Mouse (Mus musculus): ENCODE results near the gene Klf15. TPM values are rescaled to one million over a fixed set of nuclear protein-coding genes. Genes with fewer than 3 reads are reported as not detected.

Gene Klf15
- total and polyA plus RNA-seq, 2 experiments from 2014 or later = 20.6 to 35.1 TPM

GRCm38 (mm10) chr6:90431487-90431886, 30.9 kb upstream of the Klf15 start:
- H3K4me2 ChIP-seq (ENCODE audit: low read depth, low read length, poor library complexity, severe bottlenecking) = no peak overlapping the region
- H3K9me3 ChIP-seq (ENCODE audit: low read length) = no peaks in the 10 kb centered on the region
- H3K36me3 ChIP-seq (ENCODE audit: insufficient read depth, low read length) = no peaks in the 10 kb centered on the region
- no peak for ATAC-seq (ENCODE audit: low FRiP score)
- H3K27ac ChIP-seq (ENCODE audit: low read depth, low read length) = no peak overlapping the region
- TF ChIP-seq CTCF (IDR thresholded peaks at IDR 0.05) = no peak
- H3K4me1 ChIP-seq (ENCODE audit: insufficient read depth, low read length) = peaks cover 8% of the 10 kb centered on the region; the same call in 1 of the 2 replicates
- peak; percentile 42 for DNase-seq (ENCODE audit: low spot score)
- H3K27me3 ChIP-seq (ENCODE audit: insufficient read depth, low read length) = no peaks in the 10 kb centered on the region
- H3K9ac ChIP-seq (replicated peaks; ENCODE audit: low read length, poor library complexity, severe bottlenecking) = no peak overlapping the region
- 48% methylated on average over 2 of the region's 2 CpGs for WGBS
- no peak overlapping the region for H3K4me3 ChIP-seq (ENCODE audit: low read depth, low read length)

DNA sequence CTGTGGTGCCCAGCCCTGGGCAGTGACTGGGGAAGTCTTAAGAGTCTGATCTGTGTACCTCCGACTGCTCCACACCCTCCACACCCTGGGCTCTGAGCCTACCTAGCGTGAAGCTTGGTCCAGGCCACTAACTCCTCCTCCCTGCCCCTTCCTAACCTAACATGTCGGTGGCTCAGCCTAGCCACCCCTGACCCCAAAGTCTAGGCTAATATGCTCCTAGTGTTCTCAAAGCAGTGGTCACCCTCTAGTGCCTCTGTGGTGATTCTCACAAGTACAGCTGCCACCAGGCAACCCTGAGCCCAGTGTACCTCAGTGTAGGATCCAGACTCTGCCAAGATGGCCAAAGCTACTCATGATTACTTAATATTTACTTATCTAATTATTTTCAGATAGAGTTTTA, 27.7 kb upstream of the Klf15 start:
- Histone ChIP-seq H3K27ac (ENCODE audit: low read depth, low read length) (no peak overlapping the region), H3K9ac (replicated peaks; ENCODE audit: low read length, poor library complexity, severe bottlenecking) (no peak overlapping the region), H3K4me2 (ENCODE audit: low read depth, low read length, poor library complexity, severe bottlenecking) (no peak overlapping the region), H3K4me1 (ENCODE audit: insufficient read depth, low read length) (no peaks in the 10 kb centered on the region), H3K9me3 (ENCODE audit: low read length) (no peaks in the 10 kb centered on the region), H3K36me3 (ENCODE audit: insufficient read depth, low read length) (no peaks in the 10 kb centered on the region), H3K27me3 (ENCODE audit: insufficient read depth, low read length) (no peaks in the 10 kb centered on the region), H3K4me3 (ENCODE audit: low read depth, low read length) (no peak overlapping the region)
- no peak for TF ChIP-seq CTCF (IDR thresholded peaks at IDR 0.05)
- DNase-seq (ENCODE audit: low spot score) (no peak), ATAC-seq (ENCODE audit: low FRiP score) (peak; percentile 52; the same call in 1 of the 2 replicates)
- WGBS = 75% methylated on average over 3 of the region's 3 CpGs

GRCm38 (mm10) chr6:90435195-90435618, 27.2 kb upstream of the Klf15 start:
- H3K27me3 ChIP-seq (ENCODE audit: insufficient read depth, low read length) = no peaks in the 10 kb centered on the region
- H3K4me1 ChIP-seq (ENCODE audit: insufficient read depth, low read length) = no peaks in the 10 kb centered on the region
- no peak overlapping the region for H3K4me3 ChIP-seq (ENCODE audit: low read depth, low read length)
- H3K36me3 ChIP-seq (ENCODE audit: insufficient read depth, low read length) = no peaks in the 10 kb centered on the region
- peak; percentile 80 for TF ChIP-seq CTCF (IDR thresholded peaks at IDR 0.05)
- peak; percentile 72 for ATAC-seq (ENCODE audit: low FRiP score)
- DNase-seq (ENCODE audit: low spot score) = peak; percentile 84
- no peaks in the 10 kb centered on the region for H3K9me3 ChIP-seq (ENCODE audit: low read length)
- H3K27ac ChIP-seq (ENCODE audit: low read depth, low read length) = no peak overlapping the region
- H3K4me2 ChIP-seq (ENCODE audit: low read depth, low read length, poor library complexity, severe bottlenecking) = no peak overlapping the region
- WGBS = 17% methylated on average over 11 of the region's 11 CpGs
- H3K9ac ChIP-seq (replicated peaks; ENCODE audit: low read length, poor library complexity, severe bottlenecking) = no peak overlapping the region

DNA sequence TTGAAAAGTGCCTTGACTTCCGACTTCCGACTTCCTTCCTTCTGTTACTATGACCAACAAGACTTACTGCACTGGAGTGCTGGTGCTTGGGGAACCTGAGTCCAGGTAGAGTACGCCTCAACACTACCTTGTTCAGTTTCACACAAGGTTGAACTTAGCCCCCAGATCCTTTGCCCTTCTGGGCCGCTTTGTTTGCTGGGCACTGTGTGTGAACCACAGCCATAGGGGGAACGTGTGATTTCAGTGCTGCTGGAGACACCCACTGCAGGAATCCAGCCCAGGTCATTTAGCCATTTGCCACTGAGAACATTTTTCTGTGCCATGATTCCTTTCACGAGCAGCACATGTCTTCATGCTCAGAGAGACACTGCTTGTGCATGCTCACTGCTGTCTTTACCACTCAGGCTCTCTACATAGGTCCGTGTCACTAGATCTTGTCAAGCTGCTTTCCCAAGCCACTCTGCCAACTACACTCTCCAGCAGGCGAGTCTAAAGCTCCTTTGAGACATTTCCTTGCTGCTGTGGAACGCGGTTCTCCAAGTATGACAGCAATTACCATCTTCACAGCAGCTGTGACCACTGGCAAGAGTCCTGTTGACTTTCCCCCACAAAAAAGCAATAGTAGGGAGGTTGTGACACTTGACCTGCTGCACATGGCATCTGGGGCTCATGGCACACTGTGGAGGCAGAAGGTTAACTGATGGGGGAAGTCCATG, 26.0 kb upstream of the Klf15 start:
- Histone ChIP-seq H3K9ac (replicated peaks; ENCODE audit: low read length, poor library complexity, severe bottlenecking) (no peak overlapping the region), H3K36me3 (ENCODE audit: insufficient read depth, low read length) (no peaks in the 10 kb centered on the region), H3K9me3 (ENCODE audit: low read length) (no peaks in the 10 kb centered on the region), H3K27ac (ENCODE audit: low read depth, low read length) (no peak overlapping the region), H3K4me3 (ENCODE audit: low read depth, low read length) (no peak overlapping the region), H3K27me3 (ENCODE audit: insufficient read depth, low read length) (no peaks in the 10 kb centered on the region), H3K4me1 (ENCODE audit: insufficient read depth, low read length) (no peaks in the 10 kb centered on the region), H3K4me2 (ENCODE audit: low read depth, low read length, poor library complexity, severe bottlenecking) (no peak overlapping the region)
- 88% methylated on average over 10 of the region's 10 CpGs for WGBS
- DNase-seq (ENCODE audit: low spot score) = no peak
- no peak for TF ChIP-seq CTCF (IDR thresholded peaks at IDR 0.05)
- no peak for ATAC-seq (ENCODE audit: low FRiP score)

DNA sequence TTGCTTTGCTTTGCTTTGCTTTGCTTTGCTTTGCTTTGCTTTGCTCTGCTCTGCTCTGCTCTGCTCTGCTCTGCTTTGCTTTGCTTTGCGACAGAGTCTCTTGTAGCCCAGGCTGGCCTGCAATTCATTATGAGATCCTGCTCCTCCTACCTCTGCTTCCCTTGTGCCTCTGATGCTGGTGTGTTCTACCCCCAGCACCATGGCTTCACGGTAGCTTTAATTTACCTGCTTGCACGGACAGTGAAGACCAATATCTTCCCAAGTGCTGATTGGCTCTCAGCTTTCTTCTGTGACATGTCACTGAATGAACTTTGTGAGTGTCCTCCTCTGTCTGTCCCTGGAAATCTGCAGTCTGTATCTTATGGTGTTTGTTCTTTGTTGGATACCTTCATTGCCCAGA, 25.3 kb upstream of the Klf15 start:
- Histone ChIP-seq H3K27me3 (ENCODE audit: insufficient read depth, low read length) (no peaks in the 10 kb centered on the region), H3K9ac (replicated peaks; ENCODE audit: low read length, poor library complexity, severe bottlenecking) (no peak overlapping the region), H3K36me3 (ENCODE audit: insufficient read depth, low read length) (no peaks in the 10 kb centered on the region), H3K27ac (ENCODE audit: low read depth, low read length) (no peak overlapping the region), H3K4me3 (ENCODE audit: low read depth, low read length) (no peak overlapping the region), H3K9me3 (ENCODE audit: low read length) (no peaks in the 10 kb centered on the region), H3K4me2 (ENCODE audit: low read depth, low read length, poor library complexity, severe bottlenecking) (no peak overlapping the region), H3K4me1 (ENCODE audit: insufficient read depth, low read length) (no peaks in the 10 kb centered on the region)
- WGBS = 89% methylated on average over 3 of the region's 3 CpGs
- no peak for DNase-seq (ENCODE audit: low spot score)
- ATAC-seq (ENCODE audit: low FRiP score) = no peak
- TF ChIP-seq CTCF (IDR thresholded peaks at IDR 0.05) = no peak

- H3K27me3 ChIP-seq (ENCODE audit: insufficient read depth, low read length) = no peaks in the 10 kb centered on the region
- WGBS = 11% methylated on average over 4 of the region's 4 CpGs
- H3K9me3 ChIP-seq (ENCODE audit: low read length) = no peaks in the 10 kb centered on the region
- H3K4me3 ChIP-seq (ENCODE audit: low read depth, low read length) = no peak overlapping the region
- 0 out of 2 replicates have a peak overlapping the region, but pooled peaks have one; percentile 1 for H3K27ac ChIP-seq (ENCODE audit: low read depth, low read length)
- H3K4me1 ChIP-seq (ENCODE audit: insufficient read depth, low read length) = no peaks in the 10 kb centered on the region
- H3K36me3 ChIP-seq (ENCODE audit: insufficient read depth, low read length) = no peaks in the 10 kb centered on the region
- ATAC-seq (ENCODE audit: low FRiP score) = peak; percentile 63
- peak; percentile 77 for DNase-seq (ENCODE audit: low spot score)
- TF ChIP-seq CTCF (IDR thresholded peaks at IDR 0.05) = no peak
- no peak overlapping the region for H3K9ac ChIP-seq (replicated peaks; ENCODE audit: low read length, poor library complexity, severe bottlenecking)
- H3K4me2 ChIP-seq (ENCODE audit: low read depth, low read length, poor library complexity, severe bottlenecking) = no peak overlapping the region
Measured at GRCm38 (mm10) chr6:90446883-90447282, 15.5 kb upstream of the Klf15 start.

All from midbrain, postnatal 0 days (tissue).